Mouse (Mus musculus): ENCODE data around the gene Hipk2. TPM values are rescaled to one million over a fixed set of nuclear protein-coding genes. Genes with fewer than 3 reads are reported as not detected.

Hipk2 gene
- total RNA-seq, 1 experiment from 2014 or later = 137 TPM

Other genes with a start within 250 kb of the Hipk2 start
- 2.8 and 3.8 TPM in 2 replicates for gene Klrg2, start 238.9 kb downstream of the Hipk2 start, total RNA-seq (2021)
- gene Clec2l, start 213.1 kb downstream of the Hipk2 start, total RNA-seq (2021) = 3.7 and 4.9 TPM in 2 replicates
- 5.3 and 7.8 TPM in 2 replicates for gene Tbxas1, start 761 bp downstream of the Hipk2 start, total RNA-seq (2021)
- gene Parp12, start 242.2 kb upstream of the Hipk2 start, total RNA-seq (2021) = 18.7 and 26.7 TPM in 2 replicates

All from adrenal gland, postnatal 25 days (tissue).